Mouse (Mus musculus) CD4-positive helper T cell, adult 2 months (primary cell): ENCODE measurements around the gene Pafah1b3.
A peak's percentile ranks its signal among the peaks of the same experiment; 100 is the strongest.
"Not testable (repeated sequence)": the region's sequence is repeated elsewhere in the genome, so short reads cannot be mapped to it uniquely, and the experiment has no call there.

ENCODE experiments used
- DNase-seq: peaks from one replicate; pipeline ENCODE4 v3.0.0-alpha.2; 2012; ENCODE audit warnings: low read depth, missing footprints, low spot score

Pafah1b3 gene

GRCm38 (mm10) chr7:25297454-25298325 lies at the start of gene Pafah1b3:
Gene Pafah1b3 (minus strand): TSS chr7:25297986.
- peak; percentile 70 for DNase-seq

- DNase-seq = no peak
Observed at GRCm38 (mm10) chr7:25341000-25341784, 43.4 kb upstream of the Pafah1b3 start.

GRCm38 (mm10) chr7:25339329-25339728 lies 41.5 kb upstream of the Pafah1b3 start:
- DNase-seq = no peak

GRCm38 (mm10) chr7:25334472-25334871 lies 36.7 kb upstream of the Pafah1b3 start:
- DNase-seq = no peak

- DNase-seq = peak; percentile 74
Observed at GRCm38 (mm10) chr7:25333596-25334307, 36.0 kb upstream of the Pafah1b3 start.

- DNase-seq = no peak
Observed at GRCm38 (mm10) chr7:25326233-25326632, 28.4 kb upstream of the Pafah1b3 start.

GRCm38 (mm10) chr7:25325431-25325830 lies 27.6 kb upstream of the Pafah1b3 start:
- not testable (repeated sequence) for DNase-seq

GRCm38 (mm10) chr7:25323219-25323618 lies 25.4 kb upstream of the Pafah1b3 start:
- DNase-seq = no peak

- no peak for DNase-seq
Observed at GRCm38 (mm10) chr7:25322058-25322484, 24.3 kb upstream of the Pafah1b3 start.

GRCm38 (mm10) chr7:25317446-25317999 lies 19.7 kb upstream of the Pafah1b3 start:
- DNase-seq = no peak

GRCm38 (mm10) chr7:25316532-25317445 lies 19.0 kb upstream of the Pafah1b3 start, which contains the start of gene Megf8:
Gene Megf8 (plus strand): TSS chr7:25317164.
- peak; percentile 89 for DNase-seq

- DNase-seq = peak; percentile 21
Observed at GRCm38 (mm10) chr7:25315306-25316041, 17.7 kb upstream of the Pafah1b3 start.

- DNase-seq = no peak
Observed at GRCm38 (mm10) chr7:25314606-25315305, 17.0 kb upstream of the Pafah1b3 start.

GRCm38 (mm10) chr7:25313325-25313724 lies 15.5 kb upstream of the Pafah1b3 start:
- DNase-seq = no peak

- DNase-seq = no peak
Observed at GRCm38 (mm10) chr7:25311193-25311592, 13.4 kb upstream of the Pafah1b3 start.

GRCm38 (mm10) chr7:25309425-25309824 lies 11.6 kb upstream of the Pafah1b3 start:
- no peak for DNase-seq

GRCm38 (mm10) chr7:25308702-25309318 lies 11.0 kb upstream of the Pafah1b3 start:
- no peak for DNase-seq

GRCm38 (mm10) chr7:25306614-25306996 lies 8.8 kb upstream of the Pafah1b3 start:
- DNase-seq = no peak
